Mouse (Mus musculus) heart, postnatal 4 days (tissue): Measurements from ENCODE around the gene Tmem186. TPM values are rescaled to one million over a fixed set of nuclear protein-coding genes. Genes with fewer than 3 reads are reported as not detected.

Experiments used
- DNase-seq: peaks from one replicate; pipeline ENCODE4 v3.0.0; 2021
- microRNA-seq, 2 experiments: library from miRNA; unstranded; fragments of <30 nt; microRNA quantifications; one replicate each; pipeline ENCODE4 v1.2.0; 2021 to 2022
- total RNA-seq, 2 experiments: library from RNA; stranded (reverse); gene quantifications; 2 replicates each; pipeline ENCODE4 v1.2.3; 2021

Tmem186 gene
- total RNA-seq, 2 experiments from 2014 or later = 12.7 to 13.1 TPM

DNA sequence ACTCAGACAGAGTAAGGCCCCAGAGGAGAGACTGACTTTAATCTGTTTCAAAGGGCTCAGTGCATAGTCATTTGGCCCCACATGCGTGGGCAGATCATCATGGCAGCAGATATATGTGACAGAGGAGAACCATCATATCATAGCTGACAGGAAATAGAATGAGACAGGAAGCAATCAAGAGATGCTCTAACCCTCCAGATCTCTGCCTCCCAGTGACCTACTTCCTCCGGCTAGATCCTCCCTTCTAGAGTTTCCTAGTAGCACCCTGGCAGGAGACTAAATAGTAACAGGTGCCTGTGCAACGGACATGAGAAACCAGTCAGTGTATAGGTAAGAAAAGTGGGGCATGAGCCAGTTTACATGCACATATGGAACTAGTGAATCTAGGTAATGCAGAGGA, 27.1 kb downstream of the Tmem186 start:
- DNase-seq = no peak

DNA sequence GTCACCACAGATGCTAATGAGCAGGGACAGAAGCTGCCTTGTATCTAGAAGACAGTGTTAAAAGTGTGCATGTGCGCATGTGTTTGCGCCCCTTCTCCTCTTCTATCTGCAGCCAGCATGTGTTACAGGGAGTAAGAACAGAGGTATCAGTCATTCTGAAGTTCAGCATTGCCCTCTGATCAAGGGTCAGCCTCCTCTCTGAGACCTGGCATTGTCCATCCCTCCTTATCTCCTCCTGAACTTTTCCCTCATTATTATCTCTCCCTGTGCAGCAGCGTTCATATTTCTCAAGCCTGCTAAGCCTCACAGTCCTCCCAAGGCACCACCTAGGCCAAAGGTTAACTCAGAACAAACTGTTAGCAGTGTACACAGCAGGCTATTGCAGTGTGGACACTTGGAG, 33.7 kb downstream of the Tmem186 start:
- DNase-seq = no peak

GRCm38 (mm10) chr16:8597516-8597915, 40.0 kb downstream of the Tmem186 start:
- DNase-seq = no peak

- no peak for DNase-seq
These were observed 41.2 kb downstream of the Tmem186 start for GRCm38 (mm10) chr16:8596336-8596735.

DNA sequence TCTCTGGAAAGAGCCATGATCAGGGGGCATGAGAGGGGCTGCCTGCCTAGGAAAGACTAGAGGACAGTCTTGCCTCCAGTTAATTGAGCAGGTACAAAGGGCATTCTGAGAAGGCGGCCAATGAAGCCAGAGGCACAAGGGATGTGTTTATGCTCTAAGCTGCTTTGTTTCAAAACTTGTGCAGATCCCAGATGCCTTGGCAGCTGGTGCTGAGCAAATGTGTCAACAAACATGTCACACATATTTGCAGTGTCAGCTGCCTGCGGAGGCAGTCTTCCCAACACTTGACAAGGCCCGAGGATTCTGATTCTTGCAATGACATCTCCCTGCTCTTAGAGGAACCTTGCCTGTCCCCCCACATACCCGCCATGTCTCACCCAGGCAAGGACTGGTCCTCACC, 42.1 kb downstream of the Tmem186 start:
- peak; percentile 14 for DNase-seq

GRCm38 (mm10) chr16:8585056-8585455, 52.5 kb downstream of the Tmem186 start:
- no peak for DNase-seq

DNA sequence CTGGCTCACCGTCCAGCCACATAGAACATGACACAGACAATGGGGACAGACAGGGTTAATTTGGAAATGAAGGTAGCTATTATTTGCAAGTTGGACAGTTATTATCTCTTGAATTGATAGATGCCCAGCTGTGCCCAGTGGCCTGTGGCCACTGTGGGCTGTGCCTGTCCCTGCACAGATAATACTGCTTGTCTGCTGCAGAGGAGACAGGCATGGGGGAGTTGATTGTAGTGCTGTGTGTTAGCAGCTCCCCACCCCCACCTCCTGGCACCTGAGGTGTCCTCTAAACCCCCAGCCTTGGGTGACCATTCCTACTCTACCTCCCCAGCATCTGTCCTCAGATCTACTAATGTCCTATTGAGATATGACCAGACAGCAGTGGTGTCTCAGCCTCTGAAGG, 53.3 kb downstream of the Tmem186 start:
- DNase-seq = no peak

Small RNAs within 50 kb of the gene (microRNA-seq; reads per million reads assigned to microRNA genes)
- 0 reads per million in 2 experiments for gene Gm22137

Other genes with a start within 250 kb of the Tmem186 start
- not detected for gene Tmem114, start 212.6 kb downstream of the Tmem186 start, total RNA-seq
- gene Mettl22, start 166.9 kb downstream of the Tmem186 start, total RNA-seq = 10 to 100 TPM; 30.3 to 34.3 TPM
- gene Abat, start 124.3 kb downstream of the Tmem186 start, total RNA-seq = 1 to 10 TPM; 6.3 to 7.6 TPM
- gene Pmm2, start within 50 bp of the Tmem186 start, total RNA-seq = 10 to 100 TPM; 36.5 to 39.0 TPM
- 10 to 100 TPM; 52.8 to 56.0 TPM for gene Carhsp1, start 34.4 kb upstream of the Tmem186 start, total RNA-seq
- not detected for gene Gm5767, start 43.1 kb upstream of the Tmem186 start, total RNA-seq
- gene Usp7, start 154.6 kb upstream of the Tmem186 start, total RNA-seq = 10 to 100 TPM; 93.2 to 93.6 TPM
- gene 1810013L24Rik, start 192.4 kb upstream of the Tmem186 start, total RNA-seq = 100 to 1,000 TPM; 105 to 115 TPM